Mouse (Mus musculus) ovary, adult 18-20 months (tissue): Measurements from ENCODE around the gene Lpp.

Experiments
- DNase-seq: peaks from one replicate; pipeline ENCODE4 v3.0.0; 2022; ENCODE audit warnings: low spot score, mixed read lengths

Gene Lpp

DNA sequence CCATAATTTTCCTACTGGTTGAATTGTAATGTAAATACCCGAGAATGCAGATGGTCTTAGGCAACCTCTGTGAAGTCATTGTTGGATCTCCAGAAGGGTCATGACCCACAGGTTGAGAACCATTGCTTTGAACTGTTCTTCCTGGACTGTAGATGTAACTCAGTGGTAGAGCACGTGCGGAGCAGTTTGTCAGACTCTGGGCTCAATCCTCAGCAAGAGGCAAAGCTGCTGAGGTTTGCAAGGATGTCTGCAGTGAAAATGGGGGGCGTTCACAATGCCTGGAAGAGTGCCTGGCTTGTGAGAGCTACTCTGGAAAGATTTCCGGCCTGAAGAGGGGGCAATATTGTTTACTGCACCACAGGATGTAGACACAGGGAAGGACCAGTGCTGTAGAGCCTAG is 6.2 kb downstream of the Lpp start:
- no peak for DNase-seq

DNA sequence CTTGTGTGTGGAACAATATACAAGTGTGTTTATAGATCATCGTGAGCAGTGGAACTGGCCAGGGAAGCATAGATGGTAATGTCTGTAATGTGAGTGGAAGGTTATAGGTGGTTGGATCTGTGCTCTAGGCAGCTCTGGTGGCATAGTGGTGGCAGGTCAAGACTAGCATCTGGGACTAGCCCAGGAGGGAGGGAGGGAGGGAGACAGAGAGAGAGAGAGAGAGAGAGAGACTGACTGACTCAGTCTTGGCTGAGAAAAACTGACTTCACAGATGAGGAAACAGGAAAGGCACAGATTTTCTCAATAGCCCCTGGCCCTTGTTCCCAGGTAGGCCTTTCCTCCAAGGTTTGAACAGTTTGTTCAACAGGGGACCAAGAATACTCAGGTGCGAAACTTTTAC is 7.5 kb downstream of the Lpp start:
- no peak for DNase-seq

GRCm38 (mm10) chr16:24402801-24403200 is 9.5 kb downstream of the Lpp start:
- no peak for DNase-seq

DNA sequence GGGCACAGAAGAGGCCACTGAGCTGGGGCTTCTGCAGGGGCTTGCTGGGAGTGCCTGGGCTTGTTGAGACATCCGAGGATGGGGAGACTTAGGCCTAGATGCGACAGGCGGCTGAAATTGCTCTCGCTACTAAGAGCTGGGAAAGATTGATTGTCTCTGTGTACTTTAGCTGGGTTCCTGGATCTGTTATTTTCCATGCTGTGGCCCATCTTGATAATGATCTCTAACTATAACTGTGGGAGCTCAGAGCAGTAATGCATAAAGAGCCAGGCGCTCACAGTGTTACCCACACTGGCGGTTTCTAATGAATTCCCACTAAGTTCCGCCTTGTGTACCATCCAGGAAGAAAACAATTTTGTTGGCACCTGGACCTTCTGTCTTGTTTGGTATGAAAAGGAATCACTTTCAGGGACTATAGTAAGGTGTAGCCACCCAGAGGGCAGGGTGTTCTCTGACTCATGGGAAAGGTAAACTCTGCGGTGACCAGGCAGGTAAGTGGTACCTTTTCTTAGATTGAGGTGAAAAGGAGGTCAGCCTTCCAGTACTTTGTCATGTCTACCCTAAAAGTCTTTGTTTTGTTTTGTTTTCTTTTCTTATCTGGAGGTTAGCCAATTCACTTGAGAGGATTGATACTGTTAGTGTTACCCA is 10.6 kb downstream of the Lpp start:
- no peak for DNase-seq

DNA sequence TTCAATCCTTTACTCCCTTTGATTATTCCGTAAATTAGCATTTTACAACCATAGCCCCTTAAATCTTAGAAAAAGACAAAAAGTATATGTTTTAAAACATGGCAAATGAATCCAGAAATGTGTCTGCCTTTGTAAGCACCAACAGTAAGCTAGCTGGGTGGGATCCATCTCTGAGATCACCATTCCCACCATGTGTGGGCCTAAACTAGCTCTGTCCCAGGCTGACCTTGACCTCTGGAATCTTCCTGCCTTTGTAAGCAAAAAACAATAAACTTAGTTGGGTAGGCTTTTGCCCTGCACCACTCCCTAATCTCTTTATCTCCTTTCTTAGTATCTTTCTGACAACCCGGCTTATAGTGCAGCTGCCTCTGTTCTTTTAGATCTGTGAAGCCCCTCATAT is 13.2 kb downstream of the Lpp start:
- no peak for DNase-seq

DNA sequence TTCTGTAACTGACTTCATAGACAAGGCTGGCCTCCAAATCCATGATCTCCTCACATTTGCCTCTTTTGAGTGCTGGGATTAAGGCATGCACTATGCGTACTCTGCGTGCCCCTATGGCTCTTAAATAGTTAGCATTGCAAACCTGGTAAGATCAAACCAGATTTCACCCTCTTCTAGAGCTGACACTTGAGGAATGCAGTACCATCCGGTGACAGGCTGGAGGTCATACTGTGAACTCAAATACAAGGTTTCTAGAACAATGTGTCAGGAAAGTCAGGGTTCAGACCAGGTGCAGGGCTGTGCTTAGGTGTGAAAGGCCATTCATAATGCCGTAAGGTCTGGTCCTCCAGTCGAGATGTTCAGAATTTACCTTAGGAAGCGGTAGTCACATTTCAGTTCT is 18.0 kb downstream of the Lpp start:
- DNase-seq: no peak

- DNase-seq: no peak
Measured at GRCm38 (mm10) chr16:24412193-24412592, 18.9 kb downstream of the Lpp start.

DNA sequence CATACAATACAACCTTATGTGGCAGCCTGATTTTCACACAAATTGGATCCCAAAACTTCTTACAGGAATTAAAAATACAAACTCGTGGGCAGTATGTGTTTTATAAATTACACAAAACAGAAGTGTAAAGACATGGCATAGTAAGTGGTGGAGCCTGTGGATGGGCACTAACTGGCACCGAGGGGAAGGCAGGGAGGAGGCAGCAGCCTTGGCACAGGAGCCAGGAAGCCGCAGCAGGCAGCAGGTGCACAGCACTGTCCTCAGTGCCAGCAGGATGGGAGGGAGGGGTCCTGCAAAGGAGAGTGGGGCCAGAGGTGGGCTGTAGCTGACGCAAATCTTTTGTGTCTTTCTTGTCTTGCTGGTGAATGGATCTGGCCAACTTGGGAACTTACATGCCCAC is 19.8 kb downstream of the Lpp start:
- DNase-seq: no peak

GRCm38 (mm10) chr16:24418022-24418421 is 24.7 kb downstream of the Lpp start:
- DNase-seq: no peak

GRCm38 (mm10) chr16:24420603-24421120 is 27.4 kb downstream of the Lpp start:
- no peak for DNase-seq

DNA sequence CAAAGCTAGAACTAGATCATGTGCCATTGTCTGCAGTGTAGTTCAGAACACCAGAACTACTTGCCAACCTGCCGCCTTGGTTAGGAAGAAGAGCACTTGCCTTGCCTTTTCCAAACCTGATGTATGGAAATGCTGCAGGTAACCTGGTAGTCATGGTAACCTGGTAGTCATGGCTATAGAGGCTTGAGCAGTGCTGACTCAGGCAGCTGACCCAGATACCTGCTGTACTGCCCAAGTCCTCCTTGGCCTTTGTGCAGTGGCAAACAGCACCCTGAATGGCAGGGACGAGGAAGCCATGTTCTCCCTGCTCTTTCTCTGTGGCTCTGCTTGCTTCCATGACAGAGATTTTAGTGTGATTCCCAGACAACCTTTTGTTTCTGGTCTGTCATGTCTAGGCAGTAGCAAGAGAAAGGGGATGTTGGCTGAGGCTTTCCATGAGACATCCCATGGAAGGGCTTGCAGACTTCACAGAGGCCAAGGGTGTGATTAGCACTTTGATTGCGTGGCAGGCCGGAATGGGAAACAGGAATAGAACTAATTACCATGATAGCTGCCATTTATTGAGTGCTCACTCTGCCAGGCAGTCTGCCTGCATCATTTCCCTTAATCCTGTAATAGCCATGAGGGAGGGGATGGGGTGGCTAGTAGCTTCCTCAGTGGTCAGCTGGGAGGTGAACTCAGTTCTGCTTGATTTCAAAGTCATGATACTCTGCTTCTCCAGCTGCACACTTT is 28.5 kb downstream of the Lpp start:
- DNase-seq: no peak

DNA sequence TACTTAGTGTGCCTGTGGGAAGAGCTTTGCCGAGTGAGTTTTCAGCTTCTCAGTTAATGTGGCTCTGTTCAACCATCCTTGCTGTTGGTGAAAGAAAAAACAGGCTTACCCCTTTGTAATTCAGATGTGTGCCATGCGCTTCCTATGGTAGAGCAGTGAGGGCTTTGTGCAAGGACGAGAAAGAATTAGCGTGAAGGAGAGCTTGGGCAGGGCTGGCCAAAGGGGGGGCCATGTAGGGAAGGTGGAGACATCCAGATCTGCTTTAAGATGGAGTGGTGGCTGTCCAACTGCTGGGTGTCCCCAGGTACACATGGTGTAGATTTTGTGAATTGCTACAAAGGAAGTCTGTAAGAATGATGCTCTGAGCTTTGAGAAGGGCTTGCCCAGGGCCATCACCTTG is 29.9 kb downstream of the Lpp start:
- no peak for DNase-seq

DNA sequence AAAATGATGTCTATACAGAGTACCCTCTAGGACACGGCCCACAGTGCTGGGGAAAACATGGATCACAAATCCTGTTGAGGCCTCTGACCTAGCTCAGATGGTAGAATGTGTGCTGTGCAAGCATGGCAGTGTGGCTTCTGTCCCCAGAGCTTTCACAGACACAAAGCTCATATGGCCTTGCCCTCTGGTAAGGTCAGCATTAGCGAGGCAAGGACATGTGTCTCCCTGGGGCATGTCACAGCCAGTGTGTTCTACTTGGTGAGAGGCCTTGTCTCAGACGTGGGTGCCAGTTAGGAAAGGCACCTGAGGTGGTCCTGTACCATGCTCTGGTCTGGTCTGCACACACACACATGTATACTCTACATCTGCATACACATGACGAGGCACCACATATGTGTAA is 30.4 kb downstream of the Lpp start:
- no peak for DNase-seq

DNA sequence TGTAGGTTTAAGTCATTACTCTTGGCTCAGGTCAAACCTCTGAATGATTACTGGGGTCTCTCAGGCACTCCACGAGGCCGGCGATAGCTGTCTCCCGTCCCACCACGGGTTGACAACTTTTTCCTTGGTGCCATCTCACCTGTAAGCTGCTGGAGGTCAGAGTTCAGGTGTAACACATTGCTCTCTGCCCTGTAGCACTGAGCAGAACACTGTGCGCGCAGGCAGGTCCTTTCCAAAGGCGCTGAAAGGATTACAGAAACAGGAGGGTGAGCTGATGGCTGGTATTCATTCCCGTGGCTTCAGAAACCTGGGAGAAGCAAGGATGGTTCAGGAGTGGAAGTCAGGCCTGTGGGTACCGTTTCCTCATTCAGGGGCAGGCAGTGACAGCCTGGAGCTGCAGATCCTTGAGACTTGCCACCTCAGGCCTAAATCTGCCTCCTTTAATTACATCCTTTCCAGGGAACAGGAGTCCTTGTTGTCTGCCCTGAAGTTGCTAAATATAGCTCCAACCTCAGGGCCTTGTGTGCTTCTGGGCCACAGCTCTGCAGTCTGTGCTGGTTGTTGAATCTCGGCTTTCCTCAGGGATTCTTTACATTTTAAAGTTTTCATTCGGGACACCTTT is 31.2 kb downstream of the Lpp start:
- no peak for DNase-seq

- DNase-seq: no peak
Measured at GRCm38 (mm10) chr16:24425816-24426215, 32.5 kb downstream of the Lpp start.

DNA sequence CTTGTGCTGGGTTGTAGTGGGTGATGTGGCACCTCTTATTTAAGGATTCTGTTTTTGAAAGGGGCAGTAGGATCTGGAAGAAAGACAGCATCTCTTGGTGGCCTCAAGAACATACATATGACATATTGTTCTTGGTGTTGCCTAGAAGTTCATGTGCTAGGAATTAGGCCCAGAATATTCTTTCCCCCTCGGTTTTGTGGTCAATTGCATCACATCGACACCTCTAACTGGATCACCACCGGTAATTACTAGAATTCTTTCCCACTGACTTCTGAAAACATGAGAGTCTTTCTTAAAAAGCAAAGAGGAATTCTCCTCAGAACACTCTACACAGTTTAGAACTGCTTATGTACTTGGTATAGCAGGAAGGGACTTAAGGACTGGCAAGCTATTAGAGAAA is 34.3 kb downstream of the Lpp start:
- no peak for DNase-seq

GRCm38 (mm10) chr16:24428055-24428454 is 34.7 kb downstream of the Lpp start:
- DNase-seq: no peak

DNA sequence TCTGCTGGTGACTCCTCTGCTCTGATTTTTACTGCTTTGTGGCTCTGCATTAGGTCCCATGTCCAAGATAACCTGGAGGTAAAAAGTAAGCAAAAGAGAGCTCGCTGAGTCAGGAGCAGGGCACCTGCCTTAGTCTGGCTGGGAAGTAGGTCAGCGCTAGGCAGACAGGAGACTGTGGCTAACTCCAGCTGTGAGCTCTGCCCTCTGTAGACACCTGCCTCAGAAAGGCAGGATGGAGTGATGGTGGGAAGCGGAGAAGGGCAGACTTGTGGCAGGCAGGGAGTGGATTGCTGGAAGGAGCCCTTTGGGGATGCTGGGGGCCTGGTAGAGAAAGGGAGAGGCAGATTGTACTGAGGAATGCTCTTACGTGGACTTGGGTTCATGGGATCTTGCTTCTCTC is 35.4 kb downstream of the Lpp start:
- no peak for DNase-seq

- no peak for DNase-seq
Measured at GRCm38 (mm10) chr16:24429691-24430090, 36.4 kb downstream of the Lpp start.

- DNase-seq: no peak
Measured at GRCm38 (mm10) chr16:24431808-24432207, 38.5 kb downstream of the Lpp start.

DNA sequence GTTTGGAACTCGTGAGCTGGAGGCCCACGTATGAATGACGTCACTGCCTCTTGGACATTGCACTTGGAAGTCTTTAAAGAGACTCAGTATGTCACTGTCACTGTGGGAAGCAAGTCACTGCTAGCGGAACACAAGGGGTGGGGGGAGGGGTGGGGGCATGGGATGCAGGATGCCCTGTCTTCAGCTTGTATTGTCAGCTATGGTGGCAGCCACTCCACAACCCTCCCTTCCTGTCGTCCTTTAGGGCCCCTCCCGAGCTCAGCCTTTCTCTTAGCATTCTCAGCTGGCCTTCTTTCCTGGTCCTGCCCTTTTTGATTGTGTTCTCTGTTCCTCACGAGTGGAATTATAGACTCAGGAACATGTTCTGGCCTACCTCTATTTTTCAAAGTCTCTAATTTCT is 40.3 kb downstream of the Lpp start:
- no peak for DNase-seq

- DNase-seq: no peak
Measured at GRCm38 (mm10) chr16:24434026-24434425, 40.7 kb downstream of the Lpp start.

DNA sequence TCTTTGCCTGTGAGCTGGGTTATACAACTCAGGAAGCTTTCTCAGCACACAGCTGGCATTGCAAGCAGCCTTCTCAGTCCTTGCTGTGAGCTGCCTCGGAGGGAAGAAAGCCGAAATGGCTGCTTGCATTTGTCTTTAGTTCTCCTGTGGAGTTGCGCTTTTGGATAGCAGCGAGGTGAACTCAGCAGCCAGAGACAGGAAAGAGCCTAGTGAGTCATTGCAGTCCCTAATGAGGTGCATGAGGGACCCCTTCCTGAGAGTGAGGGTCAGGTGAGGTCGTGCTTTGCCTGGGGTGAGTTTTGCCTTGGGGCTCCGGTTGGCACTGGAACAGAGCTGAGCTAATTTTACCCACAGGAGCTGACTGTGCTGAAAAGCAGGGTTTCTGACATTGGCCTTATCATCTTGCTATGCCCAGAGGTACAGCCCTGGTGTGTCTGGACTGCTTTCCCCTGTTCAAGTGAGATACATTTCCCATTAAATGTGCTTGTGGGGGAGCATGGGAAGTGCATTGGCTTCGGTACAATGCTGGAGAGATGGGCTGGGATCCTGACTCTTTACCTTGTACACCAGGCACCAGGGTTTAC is 41.3 kb downstream of the Lpp start:
- DNase-seq: no peak
